Mouse (Mus musculus) olfactory bulb, adult 2 months (tissue): ENCODE measurements around the gene Phldb2. TPM values are rescaled to one million over a fixed set of nuclear protein-coding genes. Genes with fewer than 3 reads are reported as not detected.

Source experiments
- H3K27ac ChIP-seq: fragments of 200-500 bp; 2 replicates; pipeline ENCODE4 v1.5.1; 2012; ENCODE audit warnings: low read depth, low read length; ENCODE audit not compliant: insufficient read depth
- H3K4me1 ChIP-seq: fragments of 200-500 bp; 2 replicates; pipeline ENCODE4 v1.6.1; 2012; ENCODE audit warnings: low read length; ENCODE audit not compliant: control insufficient read depth, insufficient read depth
- H3K4me3 ChIP-seq: fragments of 200-500 bp; 2 replicates; pipeline ENCODE4 v1.5.1; 2012; ENCODE audit warnings: mild to moderate bottlenecking, low read depth, low read length, moderate library complexity; ENCODE audit not compliant: insufficient read depth
- CTCF ChIP-seq: fragments of 200-500 bp; IDR thresholded peaks from 2 replicates; pipeline ENCODE4 v1.5.1; 2012; ENCODE audit warnings: low read depth, mild to moderate bottlenecking, low read length, moderate library complexity; ENCODE audit not compliant: insufficient read depth
- POLR2A ChIP-seq: fragments of 200-500 bp; IDR thresholded peaks from 2 replicates; pipeline ENCODE4 v1.6.1; 2012; ENCODE audit warnings: mild to moderate bottlenecking, low read depth, low read length, moderate library complexity; ENCODE audit not compliant: insufficient read depth
- WGBS: fragments of 180-500 bp; shearing (Covaris S2); methylation state at CpG from one replicate; pipeline ENCODE4 v1.1.7; 2018; 5-methylcytosine and 5-hydroxymethylcytosine counted together
- polyA plus RNA-seq: library from polyadenylated mRNA; stranded (reverse); fragments of >200 nt; gene quantifications from 2 replicates; pipeline ENCODE4 v1.2.4, GENCODE M21; 2012; ENCODE audit warnings: low replicate concordance; ENCODE audit not compliant: missing spikeins, insufficient read depth, insufficient read length

Gene Phldb2
- polyA plus RNA-seq, 1 experiment, result not detected

GRCm38 (mm10) chr16:45889636-45890035, 63.8 kb downstream of the Phldb2 start:
- no peaks in the 10 kb centered on the region for H3K4me1 ChIP-seq
- 83% methylated on average over 4 of the region's 4 CpGs for WGBS
- no peak overlapping the region for H3K4me3 ChIP-seq
- no peak for TF ChIP-seq CTCF
- TF ChIP-seq POLR2A, result no peak
- no peak overlapping the region for H3K27ac ChIP-seq

GRCm38 (mm10) chr16:45886599-45886998, 66.8 kb downstream of the Phldb2 start:
- TF ChIP-seq POLR2A (no peak), CTCF (no peak)
- H3K4me3 ChIP-seq, result no peak overlapping the region
- 84% methylated on average over 5 of the region's 5 CpGs for WGBS
- no peaks in the 10 kb centered on the region for H3K4me1 ChIP-seq
- no peak overlapping the region for H3K27ac ChIP-seq

DNA sequence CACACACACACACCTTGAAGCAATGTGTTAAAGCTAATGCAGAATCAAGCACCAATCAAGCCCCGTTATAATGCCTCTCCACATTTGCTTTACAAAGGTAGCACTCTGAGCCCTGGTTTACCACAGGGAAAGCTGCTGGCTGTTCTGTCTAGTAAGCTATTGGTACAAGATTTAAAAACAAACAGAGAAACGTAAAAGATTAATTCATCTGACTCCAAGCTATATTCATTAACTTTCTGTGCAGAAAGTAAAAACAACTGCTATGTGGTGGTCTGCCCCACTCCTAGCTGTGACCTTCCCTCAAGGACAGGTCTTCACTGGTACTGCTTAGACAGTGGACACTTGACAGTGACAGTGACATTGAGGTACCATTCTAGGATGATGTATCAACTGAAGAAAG, 69.2 kb downstream of the Phldb2 start:
- Histone ChIP-seq H3K4me3 (no peak overlapping the region), H3K27ac (no peak overlapping the region), H3K4me1 (no peaks in the 10 kb centered on the region)
- WGBS, result 86% methylated on average over 2 of the region's 2 CpGs
- no peak for TF ChIP-seq POLR2A
- TF ChIP-seq CTCF, result no peak

DNA sequence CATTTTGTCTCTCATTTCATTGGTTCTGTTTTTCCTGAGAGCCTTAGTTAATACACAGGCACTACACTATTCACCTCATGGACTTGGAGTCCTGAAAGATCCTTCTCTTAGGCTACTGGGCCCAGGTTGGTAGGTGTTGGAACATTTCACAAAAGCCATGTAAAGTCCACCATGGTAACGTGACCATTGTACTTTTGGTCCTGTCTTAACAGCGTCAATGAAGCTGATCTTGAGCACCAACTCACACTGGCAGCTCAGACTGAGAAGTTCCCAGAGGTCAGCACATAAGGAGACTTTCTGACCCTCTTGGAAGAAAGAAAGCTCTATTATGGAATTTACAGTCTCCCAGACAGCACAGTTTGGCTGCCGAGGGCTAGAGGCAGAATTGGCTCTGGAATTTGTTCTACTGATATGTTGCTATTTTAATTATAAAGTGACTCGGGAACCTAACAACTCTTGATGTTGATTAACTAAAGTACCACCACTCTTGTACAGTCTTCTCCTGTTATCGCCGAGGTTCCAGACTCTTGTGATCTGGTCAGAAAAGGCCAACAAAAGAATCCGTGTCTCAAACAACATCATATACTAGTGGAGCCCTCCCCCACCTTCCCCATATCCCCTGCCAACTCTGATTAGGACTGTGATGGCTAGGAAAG, 72.1 kb downstream of the Phldb2 start:
- H3K4me3 ChIP-seq, result no peak overlapping the region
- no peaks in the 10 kb centered on the region for H3K4me1 ChIP-seq
- TF ChIP-seq POLR2A (no peak), CTCF (no peak)
- H3K27ac ChIP-seq, result no peak overlapping the region
- 84% methylated on average over 7 of the region's 7 CpGs for WGBS

DNA sequence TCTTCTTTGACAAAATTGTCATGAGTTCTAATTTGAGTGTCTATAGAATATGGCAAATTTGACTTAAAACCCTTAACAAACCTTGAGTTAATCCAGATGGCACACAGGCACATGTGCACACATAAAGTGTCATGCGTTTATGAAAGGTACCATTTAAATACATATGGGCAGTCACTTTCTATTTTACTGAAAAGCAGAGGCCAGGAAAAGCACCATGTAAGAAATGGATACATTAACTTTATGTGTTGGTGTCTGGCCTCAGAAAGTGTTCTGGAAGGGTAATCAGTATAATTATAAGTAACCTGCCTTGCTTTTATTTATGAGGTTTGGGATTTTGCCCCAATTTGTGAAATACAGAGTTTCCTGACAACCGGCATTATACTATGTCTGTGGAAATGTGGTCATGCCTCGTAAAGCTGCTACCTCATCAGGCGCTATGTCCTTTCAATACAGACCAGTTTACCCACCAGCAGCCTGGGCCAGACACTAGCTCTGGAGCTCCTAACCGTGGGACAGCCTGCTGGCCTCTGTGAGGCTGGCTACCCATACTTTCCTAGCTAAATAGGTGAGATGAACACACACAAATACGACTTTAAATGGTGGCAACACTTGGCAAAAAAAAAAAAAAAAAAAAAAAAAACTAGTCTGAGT, 73.2 kb downstream of the Phldb2 start:
- H3K27ac ChIP-seq, result no peak overlapping the region
- no peak overlapping the region for H3K4me3 ChIP-seq
- no peaks in the 10 kb centered on the region for H3K4me1 ChIP-seq
- WGBS, result 88% methylated on average over 6 of the region's 6 CpGs
- TF ChIP-seq CTCF, result no peak
- no peak for TF ChIP-seq POLR2A

DNA sequence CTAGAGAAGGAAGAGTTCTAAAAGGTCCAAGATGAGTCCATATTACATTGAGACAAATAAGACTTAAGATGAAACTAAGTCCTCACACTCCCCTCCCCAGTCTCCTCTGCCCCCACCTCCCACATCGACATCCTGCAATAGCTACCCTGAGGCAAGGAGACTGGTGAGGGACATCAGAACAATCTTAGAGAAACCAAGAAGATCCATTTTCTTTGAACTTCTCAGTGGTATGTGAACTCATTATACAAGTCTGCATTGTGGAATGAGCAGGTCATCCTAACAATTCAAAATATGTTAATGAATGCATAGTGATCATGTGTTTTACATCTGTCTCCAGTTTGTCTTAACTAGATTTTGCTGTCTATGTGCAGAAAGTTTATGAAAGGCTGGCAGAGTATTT, 75.7 kb downstream of the Phldb2 start:
- H3K27ac ChIP-seq, result no peak overlapping the region
- no peaks in the 10 kb centered on the region for H3K4me1 ChIP-seq
- WGBS, result 91% methylated on average over 1 of the region's 1 CpGs
- H3K4me3 ChIP-seq, result no peak overlapping the region
- TF ChIP-seq CTCF, result no peak
- TF ChIP-seq POLR2A, result no peak

GRCm38 (mm10) chr16:45877171-45877570, 76.2 kb downstream of the Phldb2 start:
- TF ChIP-seq POLR2A (no peak), CTCF (no peak)
- 72% methylated on average over 5 of the region's 5 CpGs for WGBS
- H3K4me3 ChIP-seq, result no peak overlapping the region
- no peaks in the 10 kb centered on the region for H3K4me1 ChIP-seq
- H3K27ac ChIP-seq, result no peak overlapping the region

- 63% methylated on average over 4 of the region's 4 CpGs for WGBS
- Histone ChIP-seq H3K4me1 (no peaks in the 10 kb centered on the region), H3K4me3 (no peak overlapping the region), H3K27ac (no peak overlapping the region)
- TF ChIP-seq POLR2A (no peak), CTCF (no peak)
These were observed 80.0 kb downstream of the Phldb2 start for GRCm38 (mm10) chr16:45873397-45873796.

- Histone ChIP-seq H3K4me3 (no peak overlapping the region), H3K27ac (no peak overlapping the region)
- WGBS, result 75% methylated on average over 10 of the region's 10 CpGs
These were observed 82.0 kb downstream of the Phldb2 start for GRCm38 (mm10) chr16:45871286-45871976.

More at GRCm38 (mm10) chr16:45871286-45871976, 82.0 kb downstream of the Phldb2 start:
- TF ChIP-seq POLR2A (no peak), CTCF (no peak)
- H3K4me1 ChIP-seq, result no peaks in the 10 kb centered on the region
